Mouse (Mus musculus) olfactory bulb, adult 2 months (tissue): ENCODE measurements at regions not wholly inside any gene's neighbourhood (a gene's known extent, or its start where the extent isn't known, plus 50 kb on each side); places are given as distances from the start of the nearest gene placed in this dataset.

ENCODE experiments used
- H3K27ac ChIP-seq: fragments of 200-500 bp; 2 replicates; pipeline ENCODE4 v1.5.1; 2012; ENCODE audit warnings: low read depth, low read length; ENCODE audit not compliant: insufficient read depth
- H3K4me1 ChIP-seq: fragments of 200-500 bp; 2 replicates; pipeline ENCODE4 v1.6.1; 2012; ENCODE audit warnings: low read length; ENCODE audit not compliant: control insufficient read depth, insufficient read depth
- H3K4me3 ChIP-seq: fragments of 200-500 bp; 2 replicates; pipeline ENCODE4 v1.5.1; 2012; ENCODE audit warnings: mild to moderate bottlenecking, low read depth, low read length, moderate library complexity; ENCODE audit not compliant: insufficient read depth
- CTCF ChIP-seq: fragments of 200-500 bp; IDR thresholded peaks from 2 replicates; pipeline ENCODE4 v1.5.1; 2012; ENCODE audit warnings: low read depth, mild to moderate bottlenecking, low read length, moderate library complexity; ENCODE audit not compliant: insufficient read depth
- POLR2A ChIP-seq: fragments of 200-500 bp; IDR thresholded peaks from 2 replicates; pipeline ENCODE4 v1.6.1; 2012; ENCODE audit warnings: mild to moderate bottlenecking, low read depth, low read length, moderate library complexity; ENCODE audit not compliant: insufficient read depth
- WGBS: fragments of 180-500 bp; shearing (Covaris S2); methylation state at CpG from one replicate; pipeline ENCODE4 v1.1.7; 2018; 5-methylcytosine and 5-hydroxymethylcytosine counted together

GRCm38 (mm10) chr10:96800801-96801200 lies 184.0 kb downstream of the Btg1 start:
- TF ChIP-seq POLR2A (no peak), CTCF (no peak)
- Histone ChIP-seq H3K4me3 (no peak overlapping the region), H3K4me1 (no peaks in the 10 kb centered on the region), H3K27ac (no peak overlapping the region)
- 85% methylated on average over 3 of the region's 3 CpGs for WGBS

- Histone ChIP-seq H3K4me1 (no peaks in the 10 kb centered on the region), H3K27ac (no peak overlapping the region), H3K4me3 (no peak overlapping the region)
- no peak for TF ChIP-seq CTCF
- TF ChIP-seq POLR2A, result no peak
- 66% methylated on average over 7 of the region's 7 CpGs for WGBS
Measured at GRCm38 (mm10) chr10:96804030-96804784, 187.4 kb downstream of the Btg1 start.

GRCm38 (mm10) chr10:96806579-96806978 lies 189.8 kb downstream of the Btg1 start:
- no peak overlapping the region for H3K27ac ChIP-seq
- 65% methylated on average over 7 of the region's 7 CpGs for WGBS
- no peaks in the 10 kb centered on the region for H3K4me1 ChIP-seq
- TF ChIP-seq CTCF, result no peak
- no peak for TF ChIP-seq POLR2A
- H3K4me3 ChIP-seq, result no peak overlapping the region

GRCm38 (mm10) chr10:96821852-96822251 lies 205.0 kb downstream of the Btg1 start:
- no peak overlapping the region for H3K4me3 ChIP-seq
- H3K4me1 ChIP-seq, result no peaks in the 10 kb centered on the region
- TF ChIP-seq POLR2A (no peak), CTCF (no peak)
- no peak overlapping the region for H3K27ac ChIP-seq
- WGBS, result 54% methylated on average over 1 of the region's 1 CpGs

- H3K4me3 ChIP-seq, result no peak overlapping the region
- 65% methylated on average over 7 of the region's 7 CpGs for WGBS
- H3K4me1 ChIP-seq, result no peaks in the 10 kb centered on the region
- TF ChIP-seq CTCF, result no peak
- no peak for TF ChIP-seq POLR2A
- H3K27ac ChIP-seq, result no peak overlapping the region
Measured at GRCm38 (mm10) chr10:96822344-96823335, 205.8 kb downstream of the Btg1 start.

- Histone ChIP-seq H3K27ac (no peak overlapping the region), H3K4me1 (peaks cover 3% of the 10 kb centered on the region; the same call in 1 of the 2 replicates), H3K4me3 (no peak overlapping the region)
- no peak for TF ChIP-seq CTCF
- no peak for TF ChIP-seq POLR2A
- 26% methylated on average over 7 of the region's 7 CpGs for WGBS
Measured at GRCm38 (mm10) chr10:96826234-96826788, 209.5 kb downstream of the Btg1 start.

- WGBS, result 91% methylated on average over 5 of the region's 5 CpGs
- TF ChIP-seq POLR2A (no peak), CTCF (no peak)
- H3K27ac ChIP-seq, result no peak overlapping the region
- peaks cover 3% of the 10 kb centered on the region; the same call in 1 of the 2 replicates for H3K4me1 ChIP-seq
- no peak overlapping the region for H3K4me3 ChIP-seq
Measured at GRCm38 (mm10) chr10:96827971-96828370, 211.2 kb downstream of the Btg1 start.

GRCm38 (mm10) chr10:96828581-96829246 lies 211.9 kb downstream of the Btg1 start:
- no peak for TF ChIP-seq CTCF
- TF ChIP-seq POLR2A, result no peak
- Histone ChIP-seq H3K4me1 (peaks cover 3% of the 10 kb centered on the region; the same call in 1 of the 2 replicates), H3K4me3 (no peak overlapping the region), H3K27ac (no peak overlapping the region)
- WGBS, result 94% methylated on average over 7 of the region's 7 CpGs

GRCm38 (mm10) chr10:96831071-96831470 lies 214.3 kb downstream of the Btg1 start:
- H3K4me1 ChIP-seq, result peaks cover 3% of the 10 kb centered on the region; the same call in 1 of the 2 replicates
- WGBS, result 50% methylated on average over 12 of the region's 12 CpGs
- TF ChIP-seq CTCF, result no peak
- no peak overlapping the region for H3K27ac ChIP-seq
- no peak overlapping the region for H3K4me3 ChIP-seq
